Comparison of ENCODE assay signal across 11 mouse cellular contexts in the genomic region with DNA sequence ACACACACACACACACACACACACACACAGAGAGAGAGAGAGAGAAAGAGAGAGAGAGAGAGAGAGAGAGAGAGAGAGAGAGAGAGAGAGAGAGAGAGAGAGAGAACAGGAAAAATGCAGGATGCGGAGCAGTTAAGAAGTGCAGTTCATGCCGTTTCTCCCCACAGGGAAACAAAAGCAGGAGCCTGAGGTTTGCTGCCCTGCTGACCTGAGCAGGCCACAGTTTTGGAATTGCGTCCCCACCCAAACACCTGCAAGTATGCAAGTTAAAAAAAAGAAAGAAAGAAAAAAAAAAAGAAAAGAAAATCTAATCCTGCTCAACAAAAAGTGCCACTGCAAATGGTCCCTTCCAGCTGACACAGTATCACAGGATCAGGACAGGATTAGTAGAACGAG. TPM values are rescaled to one million over a fixed set of nuclear protein-coding genes. Genes with fewer than 3 reads are reported as not detected.
A peak's percentile ranks its signal among the peaks of the same experiment; 100 is the strongest.
DNase-seq lines count a peak whose midpoint lies in the region; ATAC-seq and TF ChIP-seq lines count a peak whose summit lies in the region.
"Had no signal": no experiment of that assay in that cellular context is flagged by ENCODE, and none has a peak within 500 bp of the region (broad histone marks: within the 10 kb centered on the region; RNA-seq: fewer than 3 reads in every experiment).

No protein-coding gene starts in this region.

- H3K4me3 ChIP-seq in heart, embryonic 16.5 days (ENCODE audit: low read length): no peak overlapping the region
- no peak overlapping the region for H3K4me3 ChIP-seq in forebrain, embryonic 13.5 days
- H3K4me3 ChIP-seq in hindbrain, embryonic 14.5 days (replicated peaks; ENCODE audit: low read length): no peak overlapping the region
- H3K4me3 ChIP-seq in midbrain, embryonic 15.5 days: no peak overlapping the region
- H3K4me3 ChIP-seq in thymus, adult 2 months (ENCODE audit: control insufficient read depth, insufficient read depth, low read length): no peak overlapping the region

- H3K9me3 ChIP-seq in heart, embryonic 16.5 days (replicated peaks; ENCODE audit: control insufficient read depth, low read length): peaks cover 4% of the 10 kb centered on the region; the same call in 1 of the 2 replicates
- H3K9me3 ChIP-seq in forebrain, embryonic 13.5 days (replicated peaks): no peaks in the 10 kb centered on the region
- H3K9me3 ChIP-seq in hindbrain, embryonic 14.5 days (ENCODE audit: control insufficient read depth, low read length): 0 out of 2 replicates have a peak, but pooled peaks cover 5% of the 10 kb centered on the region
- H3K9me3 ChIP-seq in midbrain, embryonic 15.5 days: no peaks in the 10 kb centered on the region

- no peak overlapping the region for H3K27ac ChIP-seq in heart, embryonic 16.5 days (ENCODE audit: low read length)
- H3K27ac ChIP-seq in forebrain, embryonic 13.5 days: no peak overlapping the region
- H3K27ac ChIP-seq in hindbrain, embryonic 14.5 days: no peak overlapping the region
- H3K27ac ChIP-seq in midbrain, embryonic 15.5 days: peak overlapping the region; percentile 58
- H3K27ac ChIP-seq in thymus, adult 2 months (ENCODE audit: control insufficient read depth, insufficient read depth, low read length): no peak overlapping the region
- H3K27ac ChIP-seq: stomach, postnatal 0 days had no signal

- no peak for TF ChIP-seq CTCF in thymus, adult 2 months (IDR thresholded peaks at IDR 0.05; ENCODE audit: borderline replicate concordance, control insufficient read depth, extremely low read depth, insufficient read depth, low read length, poor library complexity)

- 49% methylated on average over 4 of the region's 4 CpGs for WGBS in heart, embryonic 16.5 days
- 9% methylated on average over 4 of the region's 4 CpGs for WGBS in forebrain, embryonic 13.5 days
- 36% methylated on average over 4 of the region's 4 CpGs for WGBS in hindbrain, embryonic 14.5 days
- WGBS in midbrain, embryonic 15.5 days: 22% methylated on average over 4 of the region's 4 CpGs
- 84% methylated on average over 4 of the region's 4 CpGs for WGBS in thymus, adult 2 months

- no peaks in the 10 kb centered on the region for H3K36me3 ChIP-seq in heart, embryonic 16.5 days (ENCODE audit: control insufficient read depth, insufficient read depth)
- H3K36me3 ChIP-seq in forebrain, embryonic 13.5 days (ENCODE audit: poor library complexity, severe bottlenecking): no peaks in the 10 kb centered on the region
- H3K36me3 ChIP-seq in hindbrain, embryonic 14.5 days (replicated peaks; ENCODE audit: control insufficient read depth, insufficient read depth): no peaks in the 10 kb centered on the region
- no peaks in the 10 kb centered on the region for H3K36me3 ChIP-seq in midbrain, embryonic 15.5 days (replicated peaks)
- no peaks in the 10 kb centered on the region for H3K36me3 ChIP-seq in thymus, adult 2 months (ENCODE audit: control insufficient read depth, insufficient read depth, low read length)

- no peak for TF ChIP-seq POLR2A in thymus, adult 2 months (IDR thresholded peaks at IDR 0.05; ENCODE audit: control insufficient read depth, extremely low read depth, insufficient read depth, low read length, poor library complexity)

- H3K4me1 ChIP-seq in heart, embryonic 16.5 days (ENCODE audit: control insufficient read depth, insufficient read depth, low read length): no peaks in the 10 kb centered on the region
- H3K4me1 ChIP-seq in forebrain, embryonic 13.5 days: peaks cover 18% of the 10 kb centered on the region
- peaks cover 8% of the 10 kb centered on the region for H3K4me1 ChIP-seq in hindbrain, embryonic 14.5 days (replicated peaks; ENCODE audit: control insufficient read depth, insufficient read depth, low read length)
- peaks cover 14% of the 10 kb centered on the region for H3K4me1 ChIP-seq in midbrain, embryonic 15.5 days
- H3K4me1 ChIP-seq in thymus, adult 2 months (replicated peaks; ENCODE audit: control insufficient read depth, insufficient read depth, low read length): no peaks in the 10 kb centered on the region

- no peak for DNase-seq in heart, postnatal 10 days
- DNase-seq in hindbrain, embryonic 14.5 days (ENCODE audit: low spot score): no peak
- DNase-seq in thymus, adult 2 months: no peak
- no peak for DNase-seq in adrenal gland, postnatal 25 days
- DNase-seq: gastrocnemius, postnatal 14 days; right cerebral cortex, postnatal 4 days had no signal

- intact Hi-C loops in heart, postnatal 10 days (cut with DNase I): no loop called here

- no peaks in the 10 kb centered on the region for H3K27me3 ChIP-seq in heart, embryonic 16.5 days (ENCODE audit: control insufficient read depth, insufficient read depth, low read length)
- H3K27me3 ChIP-seq in forebrain, embryonic 13.5 days: no peaks in the 10 kb centered on the region
- H3K27me3 ChIP-seq in hindbrain, embryonic 14.5 days (ENCODE audit: control insufficient read depth, insufficient read depth, low read length): no peaks in the 10 kb centered on the region
- no peaks in the 10 kb centered on the region for H3K27me3 ChIP-seq in midbrain, embryonic 15.5 days (replicated peaks)
- H3K27me3 ChIP-seq in thymus, adult 2 months (ENCODE audit: control insufficient read depth, insufficient read depth, low read length): no peaks in the 10 kb centered on the region

- H3K9ac ChIP-seq in heart, embryonic 16.5 days (ENCODE audit: low read length): no peak overlapping the region
- no peak overlapping the region for H3K9ac ChIP-seq in forebrain, embryonic 13.5 days
- H3K9ac ChIP-seq in hindbrain, embryonic 14.5 days: no peak overlapping the region
- no peak overlapping the region for H3K9ac ChIP-seq in midbrain, embryonic 15.5 days

- no peak for ATAC-seq in heart, embryonic 16.5 days (replicated peaks; ENCODE audit: extremely low read depth, insufficient read depth, low FRiP score)
- peak; percentile 17; the same call in 1 of the 2 replicates for ATAC-seq in forebrain, embryonic 13.5 days
- no peak; the same call in 1 of the 2 replicates for ATAC-seq in hindbrain, embryonic 14.5 days (ENCODE audit: low FRiP score)
- no peak for ATAC-seq in midbrain, embryonic 15.5 days (replicated peaks)
- ATAC-seq in monocyte, adult 5-6 weeks (replicated peaks; ENCODE audit: insufficient number of reproducible peaks, low FRiP score, low TSS enrichment, poor library complexity, severe bottlenecking): no peak

- peak overlapping the region; percentile 50 for H3K4me2 ChIP-seq in heart, embryonic 16.5 days (ENCODE audit: low read depth, low read length)
- peak overlapping the region; percentile 44 for H3K4me2 ChIP-seq in forebrain, embryonic 13.5 days
- peak overlapping the region; percentile 17; the same call in 1 of the 2 replicates for H3K4me2 ChIP-seq in hindbrain, embryonic 14.5 days (replicated peaks)
- peak overlapping the region; percentile 41 for H3K4me2 ChIP-seq in midbrain, embryonic 15.5 days

RNA-seq across cellular contexts. Expression of a gene that starts 22.4 kb away (rescaled TPM):
- polyA plus RNA-seq in heart, embryonic 16.5 days (2015; fragmentation: Nextera tagmentation; extraction: Ambion mirVana): 86.9 and 106 TPM in 2 replicates
- 100 to 1,000 TPM; 124 to 128 TPM for total RNA-seq in heart, postnatal 10 days (2021)
- polyA plus RNA-seq in forebrain, embryonic 13.5 days (2015; fragmentation: Nextera tagmentation; extraction: Ambion mirVana): 59.4 and 75.9 TPM in 2 replicates
- polyA plus RNA-seq in hindbrain, embryonic 14.5 days (2014; fragmentation: Nextera tagmentation; extraction: Ambion mirVana): 64.5 and 69.9 TPM in 2 replicates
- polyA plus RNA-seq in midbrain, embryonic 15.5 days (2015; fragmentation: Nextera tagmentation; extraction: Ambion mirVana): 46.3 and 49.9 TPM in 2 replicates
- polyA plus RNA-seq in thymus, adult 2 months (2012; rRNA removed): 58.1 and 80.2 TPM in 2 replicates
- 96.7 and 145 TPM in 2 replicates for total RNA-seq in adrenal gland, postnatal 25 days (2021)
- total RNA-seq in monocyte, adult 5-6 weeks (2017): 8.2 to 43.3 TPM (median 18.0 TPM) in 3 replicates
